Mouse (Mus musculus) myocyte (in vitro differentiated cells): ENCODE data around the gene Olfr263. TPM values are rescaled to one million over a fixed set of nuclear protein-coding genes. Genes with fewer than 3 reads are reported as not detected.

ENCODE experiments used
- H3K27me3 ChIP-seq: one replicate; pipeline ENCODE4 v1.6.1; 2011; ENCODE audit not compliant: control insufficient read depth, insufficient read depth, insufficient read length
- H3K36me3 ChIP-seq: one replicate; pipeline ENCODE4 v1.6.1; 2011; ENCODE audit not compliant: control insufficient read depth, insufficient read depth
- H3K4me2 ChIP-seq: one replicate; pipeline ENCODE4 v1.6.1; 2011; ENCODE audit warnings: low read depth, control low read depth
- H3K4me3 ChIP-seq: one replicate; pipeline ENCODE4 v1.5.1; 2011; ENCODE audit warnings: mild to moderate bottlenecking, control low read depth, moderate library complexity
- H3K79me2 ChIP-seq: one replicate; pipeline ENCODE4 v1.6.1; 2011; ENCODE audit not compliant: control insufficient read depth, insufficient read depth
- H3ac ChIP-seq: one replicate; pipeline ENCODE4 v1.6.1; 2011; ENCODE audit not compliant: control insufficient read depth, insufficient read length
- CEBPB ChIP-seq: IDR thresholded peaks from 2 replicates; pipeline ENCODE4 v1.6.1; 2011; ENCODE audit warnings: mild to moderate bottlenecking, moderate library complexity; ENCODE audit not compliant: poor library complexity, insufficient read depth, severe bottlenecking
- E2F4 ChIP-seq: IDR thresholded peaks from one replicate; pipeline ENCODE4 v1.6.1; 2011; ENCODE audit warnings: mild to moderate bottlenecking, control low read depth, moderate library complexity; ENCODE audit not compliant: insufficient read depth
- MAX ChIP-seq: IDR thresholded peaks from one replicate; pipeline ENCODE4 v1.6.1; 2011; ENCODE audit warnings: low read depth, mild to moderate bottlenecking, control low read depth
- MYOD1 ChIP-seq, 3 experiments: IDR thresholded peaks; one replicate each; pipeline ENCODE4 v1.6.1; 2011; ENCODE audit warnings: control low read depth in 2 of 3, low read depth in 2 of 3, mild to moderate bottlenecking in 2 of 3, moderate library complexity in 1 of 3; ENCODE audit not compliant: insufficient read length in 2 of 3, control insufficient read depth in 1 of 3
- MYOG ChIP-seq, 3 experiments: IDR thresholded peaks; one replicate each; pipeline ENCODE4 v1.6.1; 2011; ENCODE audit warnings: control low read depth in 2 of 3, low read depth in 2 of 3, mild to moderate bottlenecking in 2 of 3; ENCODE audit not compliant: insufficient read length in 2 of 3, control insufficient read depth in 1 of 3, insufficient read depth in 1 of 3
- POLR2A ChIP-seq: IDR thresholded peaks from one replicate; pipeline ENCODE4 v1.6.1; 2011; ENCODE audit warnings: low read depth, mild to moderate bottlenecking, control low read depth, moderate library complexity; ENCODE audit not compliant: insufficient read length
- POLR2AphosphoS2 ChIP-seq: IDR thresholded peaks from one replicate; pipeline ENCODE4 v1.6.1; 2011; ENCODE audit warnings: low read depth, control low read depth; ENCODE audit not compliant: insufficient read length
- REST ChIP-seq: IDR thresholded peaks from one replicate; pipeline ENCODE4 v1.6.1; 2011; ENCODE audit warnings: mild to moderate bottlenecking, control low read depth, moderate library complexity; ENCODE audit not compliant: insufficient read depth, insufficient read length
- SRF ChIP-seq: IDR thresholded peaks from one replicate; pipeline ENCODE4 v1.6.1; 2011; ENCODE audit warnings: low read depth; ENCODE audit not compliant: control insufficient read depth, insufficient read length
- TCF12 ChIP-seq: IDR thresholded peaks from one replicate; pipeline ENCODE4 v1.6.1; 2011; ENCODE audit warnings: mild to moderate bottlenecking, control low read depth; ENCODE audit not compliant: poor library complexity, insufficient read depth, severe bottlenecking
- TCF3 ChIP-seq: IDR thresholded peaks from one replicate; pipeline ENCODE4 v1.6.1; 2011; ENCODE audit warnings: low read depth, control low read depth; ENCODE audit not compliant: insufficient read length
- USF1 ChIP-seq: IDR thresholded peaks from one replicate; pipeline ENCODE4 v1.6.1; 2011; ENCODE audit warnings: low read depth, mild to moderate bottlenecking, control low read depth, moderate library complexity
- polyA plus RNA-seq: library from polyadenylated mRNA; unstranded; fragments of >200 nt; fragmentation: generic; extraction: Trizol; gene quantifications from one replicate; pipeline ENCODE4 v1.2.1, GENCODE M21; 2012; ENCODE audit warnings: missing spikeins

The Olfr263 gene
- polyA plus RNA-seq, 1 experiment = not detected

- no peak overlapping the region for H3K4me3 ChIP-seq
- no peak overlapping the region for H3K4me2 ChIP-seq
- no peak overlapping the region for H3ac ChIP-seq
- peaks cover 9% of the 10 kb centered on the region for H3K79me2 ChIP-seq
- TF ChIP-seq MYOG (IDR thresholded peaks at IDR 0.05; ENCODE audit: control insufficient read depth in 1 of 3, insufficient read depth in 1 of 3, insufficient read length in 2 of 3, low read depth in 2 of 3) (no peak), CEBPB (no peak), E2F4 (no peak), TCF12 (no peak), POLR2AphosphoS2 (no peak), TCF3 (no peak), POLR2A (no peak), REST (no peak), MYOD1 (IDR thresholded peaks at IDR 0.05; ENCODE audit: control insufficient read depth in 1 of 3, insufficient read length in 2 of 3, low read depth in 2 of 3) (no peak), USF1 (no peak), SRF (no peak), MAX (no peak)
- no peaks in the 10 kb centered on the region for H3K36me3 ChIP-seq
- no peaks in the 10 kb centered on the region for H3K27me3 ChIP-seq
These were observed 47.3 kb downstream of the Olfr263 start for GRCm38 (mm10) chr13:21176733-21177132.

GRCm38 (mm10) chr13:21177657-21178056, 48.2 kb downstream of the Olfr263 start:
- peaks cover 3% of the 10 kb centered on the region for H3K36me3 ChIP-seq
- H3K4me3 ChIP-seq = no peak overlapping the region
- H3K27me3 ChIP-seq = no peaks in the 10 kb centered on the region
- H3K79me2 ChIP-seq = peaks cover 18% of the 10 kb centered on the region
- no peak overlapping the region for H3ac ChIP-seq
- TF ChIP-seq MYOD1 (IDR thresholded peaks at IDR 0.05; ENCODE audit: control insufficient read depth in 1 of 3, insufficient read length in 2 of 3, low read depth in 2 of 3) (no peak), POLR2AphosphoS2 (no peak), USF1 (no peak), SRF (no peak), MYOG (IDR thresholded peaks at IDR 0.05; ENCODE audit: control insufficient read depth in 1 of 3, insufficient read depth in 1 of 3, insufficient read length in 2 of 3, low read depth in 2 of 3) (no peak), MAX (no peak), CEBPB (no peak), TCF3 (no peak), E2F4 (no peak), REST (no peak), POLR2A (no peak)
- no peak overlapping the region for H3K4me2 ChIP-seq

GRCm38 (mm10) chr13:21178364-21178763, 48.9 kb downstream of the Olfr263 start:
- Histone ChIP-seq H3K36me3 (peaks cover 5% of the 10 kb centered on the region), H3K79me2 (peaks cover 25% of the 10 kb centered on the region), H3ac (no peak overlapping the region), H3K27me3 (no peaks in the 10 kb centered on the region), H3K4me2 (no peak overlapping the region), H3K4me3 (no peak overlapping the region)
- TF ChIP-seq USF1 (no peak), SRF (no peak), CEBPB (no peak), REST (no peak), MYOG (IDR thresholded peaks at IDR 0.05; ENCODE audit: control insufficient read depth in 1 of 3, insufficient read depth in 1 of 3, insufficient read length in 2 of 3, low read depth in 2 of 3) (no peak), MAX (no peak), POLR2A (no peak), E2F4 (no peak), POLR2AphosphoS2 (no peak), MYOD1 (IDR thresholded peaks at IDR 0.05; ENCODE audit: control insufficient read depth in 1 of 3, insufficient read length in 2 of 3, low read depth in 2 of 3) (no peak), TCF12 (no peak)

GRCm38 (mm10) chr13:21179367-21179723, 49.9 kb downstream of the Olfr263 start, which contains the start of gene Trim27:
Gene Trim27, plus strand, starts transcription at chr13:21179445.
- Histone ChIP-seq H3ac (peak within 1 kb of the TSS; percentile 88), H3K4me3 (peak within 1 kb of the TSS; percentile 75), H3K79me2 (peaks cover 35% of the 10 kb centered on the region), H3K4me2 (peak within 1 kb of the TSS; percentile 86), H3K27me3 (no peaks in the 10 kb centered on the region), H3K36me3 (peaks cover 14% of the 10 kb centered on the region)
- TF ChIP-seq SRF = no peak
- no peak for TF ChIP-seq REST
- no peak for TF ChIP-seq POLR2A
- TF ChIP-seq USF1 = no peak
- TF ChIP-seq MYOG (IDR thresholded peaks at IDR 0.05; ENCODE audit: control insufficient read depth in 1 of 3, insufficient read depth in 1 of 3, insufficient read length in 2 of 3, low read depth in 2 of 3) = no peak
- TF ChIP-seq MYOD1 (IDR thresholded peaks at IDR 0.05; ENCODE audit: control insufficient read depth in 1 of 3, insufficient read length in 2 of 3, low read depth in 2 of 3) = no peak
- no peak for TF ChIP-seq TCF12
- TF ChIP-seq CEBPB = no peak
- TF ChIP-seq E2F4 = no peak
- TF ChIP-seq POLR2AphosphoS2 = no peak
- no peak for TF ChIP-seq MAX
